Mouse (Mus musculus) left cerebral cortex, postnatal 14 days (tissue): ENCODE data around the gene A630095N17Rik. TPM values are rescaled to one million over a fixed set of nuclear protein-coding genes. Genes with fewer than 3 reads are reported as not detected.

Source experiments
- DNase-seq, 2 experiments: peaks; one replicate each; pipeline ENCODE4 v3.0.0; 2021 to 2022; ENCODE audit warnings: low spot score in 2 of 2, mixed read lengths in 1 of 2
- intact Hi-C: fragments of 180-260 bp; cut with DNase I; formaldehyde crosslinking; loops from one replicate; pipeline ENCODE4 v1.15.1; 2025
- total RNA-seq, 2 experiments: library from RNA; stranded (reverse); gene quantifications; 2 replicates each; pipeline ENCODE4 v1.2.3; 2021

Gene A630095N17Rik
- total RNA-seq, 2 experiments from 2014 or later, result not detected

DNA sequence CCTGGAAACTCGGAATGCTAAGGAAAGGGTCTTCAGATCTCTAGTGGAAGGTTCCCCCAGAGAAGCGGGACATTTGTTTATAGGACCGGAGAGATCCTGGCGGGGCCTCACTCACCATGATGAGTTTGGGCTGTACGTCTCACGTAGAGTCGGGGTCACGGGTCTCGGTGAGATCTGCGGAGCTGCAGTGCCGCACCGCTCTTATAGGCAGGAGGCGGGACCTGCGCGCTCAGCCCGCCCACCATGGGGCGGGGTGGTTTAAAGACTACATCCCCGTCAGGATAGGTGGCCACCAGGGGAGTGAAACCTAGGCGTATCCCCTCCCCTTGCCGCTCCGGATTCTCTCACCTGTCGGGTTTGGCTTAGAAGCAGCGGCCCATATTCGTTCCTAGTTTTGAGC, 12.8 kb downstream of the A630095N17Rik start:
- intact Hi-C loops, result loop anchor here (5.0 kb wide), 1 partner anchor 33 kb away; no protein-coding TSS in a partner anchor

DNA sequence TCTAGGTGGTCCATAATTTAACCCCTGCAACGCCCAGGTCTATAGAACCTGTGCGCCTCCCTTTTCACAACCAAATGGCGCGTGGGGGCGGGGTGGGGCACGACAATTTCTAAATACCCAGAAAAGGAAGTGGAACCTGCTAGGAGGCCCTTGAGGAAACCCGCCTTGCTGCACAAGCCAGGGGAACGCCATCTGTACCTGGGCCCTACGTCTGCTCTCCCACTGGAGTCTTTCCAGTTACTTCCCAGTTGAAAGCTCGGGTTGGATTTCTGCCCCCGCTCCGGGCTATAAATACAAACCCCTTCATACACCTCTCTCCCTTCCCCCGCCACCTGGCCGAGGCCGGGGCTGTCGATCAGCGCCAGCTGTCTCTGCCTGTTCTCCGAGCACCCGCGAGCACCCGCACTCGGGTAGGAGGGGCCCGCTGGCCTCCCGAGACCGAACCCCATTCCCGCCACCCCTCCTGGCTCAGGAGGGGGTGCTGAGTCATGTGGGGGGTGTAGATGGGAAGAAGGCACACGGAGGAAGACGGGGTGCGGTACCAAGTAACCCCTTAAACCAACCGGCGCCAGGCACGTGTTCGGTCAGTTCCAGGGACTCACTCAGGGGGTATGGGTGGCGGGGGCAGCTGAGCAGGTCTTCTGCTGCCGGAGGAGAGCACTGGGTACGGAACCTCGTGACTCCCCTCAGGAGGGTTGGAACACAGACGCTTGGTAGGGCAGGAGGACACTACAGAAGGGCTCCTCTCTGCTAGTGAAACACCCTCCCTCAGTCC, 13.5 kb downstream of the A630095N17Rik start:
- intact Hi-C loops, result loop anchor here (5.0 kb wide), 1 partner anchor 34 kb away; no protein-coding TSS in a partner anchor
- DNase-seq, result peak; percentile 60 to 82

More for the DNA sequence above, 12.8 kb downstream of the A630095N17Rik start:
- DNase-seq, result peak; percentile 92 to 93

DNA sequence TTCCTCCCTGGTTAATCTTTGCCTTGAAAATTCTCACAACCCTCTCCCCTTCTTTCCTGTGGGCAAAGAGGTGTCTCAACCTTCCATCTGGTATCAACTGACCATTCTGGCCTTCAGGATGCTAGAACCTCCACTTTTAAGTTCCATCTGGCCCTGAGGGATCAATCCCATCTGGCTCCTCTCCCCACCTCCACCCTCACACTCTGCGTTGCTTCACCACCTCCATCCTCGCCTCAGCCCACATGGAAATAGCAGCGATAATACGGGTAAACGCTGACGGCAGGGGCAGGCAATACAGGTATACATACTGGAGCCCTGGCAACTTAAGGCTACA, 14.0 kb downstream of the A630095N17Rik start:
- intact Hi-C loops, result loop anchor here (5.0 kb wide), 1 partner anchor 34 kb away; no protein-coding TSS in a partner anchor
- no peak for DNase-seq

DNA sequence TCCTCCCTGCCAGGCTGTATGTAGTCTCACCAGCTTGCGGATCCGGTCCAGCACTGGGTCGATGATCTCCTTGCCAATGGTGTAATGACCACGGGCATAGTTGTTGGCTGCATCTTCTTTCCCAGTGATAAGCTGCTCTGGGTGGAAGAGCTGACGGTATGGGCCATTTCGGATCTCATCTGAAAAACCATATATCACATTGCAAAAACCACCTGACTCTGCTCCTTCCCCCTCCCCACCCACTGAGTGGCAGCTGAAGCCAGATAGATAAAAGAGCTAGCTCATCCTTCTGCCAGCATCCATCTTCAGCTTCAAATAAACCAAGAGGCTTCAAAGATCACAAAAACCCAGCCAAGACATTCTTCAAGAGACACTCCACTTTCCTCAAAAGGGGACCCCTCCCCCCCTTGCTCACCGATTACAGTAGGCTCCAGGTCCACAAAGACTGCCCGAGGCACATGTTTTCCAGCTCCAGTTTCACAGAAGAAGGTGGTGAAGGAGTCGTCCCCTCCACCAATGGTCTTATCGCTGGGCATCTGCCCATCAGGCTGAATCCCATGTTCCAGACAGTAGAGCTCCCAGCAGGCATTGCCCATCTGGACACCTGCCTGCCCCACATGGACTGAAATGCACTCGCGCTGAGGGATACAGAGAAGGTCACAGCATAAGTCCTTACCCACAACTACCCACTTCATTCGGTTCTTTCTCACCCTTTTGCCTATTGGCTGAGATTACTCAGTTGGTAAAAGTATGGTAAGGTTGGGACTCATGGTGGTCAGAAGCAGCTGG, 14.9 kb downstream of the A630095N17Rik start:
- DNase-seq, result no peak
- intact Hi-C loops, result loop anchor here (5.0 kb wide), 1 partner anchor 35 kb away; no protein-coding TSS in a partner anchor

DNA sequence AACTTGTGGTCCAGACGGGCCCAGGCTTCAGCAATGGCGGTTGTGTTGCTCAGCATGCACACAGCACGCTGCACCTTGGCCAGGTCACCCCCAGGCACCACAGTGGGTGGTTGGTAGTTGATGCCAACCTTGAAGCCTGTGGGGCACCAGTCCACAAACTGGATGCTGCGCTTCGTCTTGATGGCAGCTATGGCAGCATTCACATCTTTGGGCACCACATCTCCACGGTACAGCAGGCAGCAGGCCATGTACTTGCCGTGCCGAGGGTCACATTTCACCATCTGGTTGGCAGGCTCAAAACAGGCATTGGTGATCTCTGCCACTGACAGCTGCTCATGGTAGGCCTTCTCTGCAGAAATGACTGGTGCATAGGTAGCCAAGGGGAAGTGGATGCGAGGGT, 16.1 kb downstream of the A630095N17Rik start:
- no peak for DNase-seq
- intact Hi-C loops, result loop anchor here (5.0 kb wide), 1 partner anchor 37 kb away; no protein-coding TSS in a partner anchor

DNA sequence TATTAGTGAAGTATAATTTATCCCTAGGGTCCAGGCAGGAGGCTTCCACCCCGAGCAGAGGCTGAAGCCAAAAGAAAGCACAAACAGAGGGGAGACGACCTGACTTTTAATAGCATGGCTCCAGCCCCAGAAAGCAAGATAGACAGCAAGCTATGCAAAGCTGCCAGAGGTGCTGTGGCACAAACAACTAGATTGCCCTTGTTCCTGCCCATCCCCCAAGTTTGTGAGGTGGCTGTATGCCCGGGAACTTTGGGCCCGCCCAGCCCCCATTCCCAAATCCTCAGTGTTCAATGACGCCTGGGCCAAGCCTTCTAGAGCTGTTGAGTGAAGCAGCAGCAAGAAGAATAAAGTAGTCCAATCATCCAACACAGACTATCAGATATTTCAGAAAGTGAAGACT, 17.0 kb downstream of the A630095N17Rik start:
- intact Hi-C loops, result loop anchor here (5.0 kb wide), 1 partner anchor 37 kb away; no protein-coding TSS in a partner anchor
- peak; percentile 61 to 79 for DNase-seq

DNA sequence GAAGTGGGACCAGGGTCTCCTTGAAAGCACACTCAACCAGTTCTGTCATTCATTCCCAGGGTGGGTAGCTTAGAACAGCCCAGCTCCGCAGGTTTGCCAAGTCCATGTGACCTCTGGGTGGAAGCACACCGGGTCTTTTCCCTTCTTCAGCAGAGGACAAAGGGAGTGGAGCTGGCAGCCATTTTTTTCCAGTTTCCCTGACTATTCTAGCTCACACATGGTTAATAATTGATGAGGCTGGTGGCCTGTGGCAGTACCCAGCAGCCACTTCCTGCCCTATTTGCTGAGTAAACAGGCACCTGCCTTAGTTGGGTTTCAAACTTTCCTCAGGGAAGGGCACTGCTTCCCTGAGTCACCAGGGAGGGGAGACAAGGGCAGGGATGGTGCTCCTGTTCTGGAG, 17.5 kb downstream of the A630095N17Rik start:
- no peak for DNase-seq
- intact Hi-C loops, result no loop called here

DNA sequence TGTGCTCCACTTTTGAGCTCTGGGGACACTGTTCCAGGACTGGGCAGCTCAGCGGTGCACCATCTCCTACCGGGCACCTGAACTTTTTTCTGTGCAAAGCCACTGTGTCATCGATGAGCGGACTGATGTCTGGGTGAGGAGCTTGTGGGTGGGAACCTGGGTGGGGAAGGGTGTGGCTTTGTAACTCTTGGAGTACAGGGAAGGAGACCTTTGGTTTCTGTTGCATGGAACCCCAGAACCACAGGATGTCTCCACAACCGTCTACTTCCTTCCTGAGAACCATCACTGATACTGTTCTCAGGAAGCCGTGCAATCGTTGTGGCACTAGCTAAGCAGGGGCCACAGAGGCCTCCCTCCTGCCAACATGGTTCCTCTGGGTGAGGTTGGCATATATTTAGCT, 18.8 kb downstream of the A630095N17Rik start:
- intact Hi-C loops, result no loop called here
- DNase-seq, result no peak

DNA sequence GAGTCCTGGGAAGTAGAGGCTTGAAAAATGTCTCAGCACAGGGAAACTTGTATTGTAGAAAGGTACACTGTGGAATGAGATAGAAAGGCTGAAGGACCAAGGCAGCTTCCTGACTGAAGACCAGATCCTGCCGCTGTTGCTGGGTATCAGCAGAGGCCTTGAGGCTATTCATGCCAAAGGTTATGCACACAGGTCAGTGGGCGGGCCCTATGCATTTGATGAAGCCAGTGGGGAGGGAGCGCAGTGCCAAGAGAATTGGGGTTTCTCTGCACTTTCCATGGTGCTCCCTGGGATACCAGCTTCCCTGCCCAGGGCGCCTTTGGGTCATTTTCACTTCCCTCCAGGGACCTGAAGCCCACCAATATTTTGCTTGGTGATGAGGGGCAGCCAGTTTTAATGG, 19.4 kb downstream of the A630095N17Rik start:
- DNase-seq, result no peak
- intact Hi-C loops, result no loop called here

DNA sequence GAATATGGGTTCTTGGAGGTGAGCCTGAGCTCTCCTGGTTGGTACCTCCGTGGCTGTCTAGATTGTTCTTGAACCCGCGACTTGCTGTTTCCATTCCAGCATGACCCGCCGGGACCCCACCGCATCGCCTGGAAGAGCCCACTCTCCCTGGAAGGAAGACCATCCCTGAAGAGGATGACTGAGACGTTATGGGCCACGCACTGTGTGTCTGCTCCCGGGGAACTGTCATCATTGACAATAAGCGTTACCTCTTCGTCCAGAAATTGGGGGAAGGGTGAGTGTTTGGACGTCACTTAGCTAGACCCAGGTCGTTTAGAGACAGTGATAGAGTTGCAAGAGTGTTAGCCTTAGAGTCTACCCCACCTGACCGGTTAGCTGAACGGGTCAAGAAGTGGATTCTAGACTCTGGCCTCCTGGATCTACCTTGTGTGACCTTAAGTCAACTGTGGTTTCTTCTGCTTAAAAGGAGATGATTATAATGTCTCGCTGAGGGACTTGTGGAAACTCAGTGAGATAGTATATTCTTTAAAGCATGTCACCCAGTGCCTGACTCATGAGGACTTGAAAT, 20.7 kb downstream of the A630095N17Rik start:
- intact Hi-C loops, result no loop called here
- no peak for DNase-seq

DNA sequence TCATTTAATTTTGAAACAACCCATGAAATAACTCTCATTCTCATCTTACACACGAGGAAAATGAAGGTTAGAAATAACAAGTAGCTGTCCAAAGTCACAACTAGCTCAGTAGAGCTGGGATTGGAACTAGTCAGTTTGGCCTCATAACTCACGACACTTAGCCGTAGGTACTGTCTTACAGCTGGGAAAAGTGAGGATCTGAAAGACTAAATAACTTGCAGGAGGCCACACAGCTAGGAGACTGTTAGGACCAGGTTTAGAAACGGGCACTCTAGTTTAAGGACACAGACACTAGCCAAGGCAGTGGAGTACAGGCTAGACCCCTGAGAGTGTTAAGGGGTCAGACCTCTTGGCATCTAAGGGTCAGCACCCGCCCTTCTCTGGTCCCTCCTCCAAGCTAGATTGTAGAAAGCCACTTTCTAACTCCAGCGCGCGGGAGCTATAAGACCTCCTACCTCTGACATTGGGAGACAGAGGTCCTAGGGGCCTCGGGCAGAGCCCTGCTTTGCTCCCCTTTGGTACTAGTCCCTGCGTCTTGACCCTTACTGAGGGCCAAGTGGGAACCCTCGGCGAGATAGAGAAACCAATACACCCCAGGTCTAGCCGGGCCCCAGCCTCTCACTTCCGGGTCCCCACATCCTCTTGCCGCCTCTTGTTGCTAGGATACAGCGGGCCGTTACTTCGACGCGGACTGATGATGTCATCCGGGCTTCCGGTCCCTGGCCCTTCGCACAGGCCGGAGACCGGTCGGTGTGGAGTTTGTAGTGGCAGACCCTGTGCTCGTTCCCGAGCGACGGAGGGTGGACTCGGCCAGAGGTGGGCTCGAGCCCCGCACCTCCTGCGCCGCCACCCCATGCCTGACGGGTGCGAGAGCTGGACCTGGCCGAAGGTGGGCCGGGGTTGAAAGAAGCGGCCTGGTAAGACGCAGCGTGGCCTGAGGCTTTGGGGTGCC, 21.5 kb downstream of the A630095N17Rik start, which contains the start of the genes Glb1l and Stk16:
Gene Glb1l, minus strand, starts transcription at position 678 of the 952 bp plus-strand sequence.
Gene Stk16, plus strand, starts transcription at position 703 of the 952 bp plus-strand sequence.
- intact Hi-C loops, result no loop called here
- peak; percentile 96 to 97 for DNase-seq

DNA sequence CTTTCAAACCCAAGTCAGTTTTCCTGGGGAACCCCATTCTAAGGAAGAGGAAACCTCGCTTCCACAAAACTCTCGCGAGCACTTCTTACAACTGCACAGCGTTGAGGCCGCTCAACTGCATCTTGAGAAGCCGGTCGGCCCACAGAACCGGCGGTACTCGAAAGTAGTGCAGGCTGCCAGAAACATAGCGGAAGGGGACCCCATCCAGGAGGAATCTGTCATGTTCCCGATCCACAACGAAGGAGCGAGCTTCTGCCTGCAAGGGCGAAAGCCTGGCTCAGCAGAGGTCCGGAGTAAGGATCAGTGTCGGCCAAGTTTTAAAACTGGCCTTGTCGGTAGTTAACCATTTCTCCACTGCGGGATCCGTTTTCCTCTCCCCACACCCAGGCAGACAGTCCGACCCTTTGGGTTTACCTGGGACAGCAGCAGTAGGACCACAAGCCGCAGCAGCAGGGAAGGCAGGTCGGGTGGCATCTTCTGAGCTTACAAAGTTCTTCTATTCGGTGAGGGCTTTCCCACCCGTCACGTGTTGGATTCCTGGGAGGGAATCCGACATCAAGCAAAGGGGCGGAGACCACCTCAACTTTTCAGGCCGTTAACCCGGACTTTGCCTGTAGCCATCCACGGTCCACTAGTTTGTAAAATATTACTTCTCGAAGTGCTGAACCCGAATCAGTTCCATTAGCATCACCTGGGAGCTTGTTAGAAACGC, 22.8 kb downstream of the A630095N17Rik start:
- intact Hi-C loops, result no loop called here
- DNase-seq, result no peak

DNA sequence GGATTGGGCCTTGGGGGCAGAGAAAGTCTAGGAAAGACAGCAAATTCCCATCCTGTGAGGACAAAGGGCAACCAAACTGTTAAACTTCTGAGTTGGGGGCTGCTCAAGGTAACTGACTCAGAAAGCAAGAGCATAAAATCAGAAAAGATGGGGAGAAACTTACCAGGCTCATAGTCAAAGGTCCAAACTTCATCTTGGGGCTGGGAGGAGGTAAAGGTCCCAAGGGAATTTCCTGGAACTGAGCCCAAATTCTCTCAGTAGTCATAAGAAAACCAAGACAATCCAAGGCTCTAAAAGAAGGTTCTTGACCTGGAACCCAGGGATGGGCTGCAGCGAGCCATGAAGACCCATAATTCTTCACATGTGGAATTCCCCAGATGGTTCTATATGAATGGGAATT, 30.7 kb downstream of the A630095N17Rik start:
- intact Hi-C loops, result no loop called here

DNA sequence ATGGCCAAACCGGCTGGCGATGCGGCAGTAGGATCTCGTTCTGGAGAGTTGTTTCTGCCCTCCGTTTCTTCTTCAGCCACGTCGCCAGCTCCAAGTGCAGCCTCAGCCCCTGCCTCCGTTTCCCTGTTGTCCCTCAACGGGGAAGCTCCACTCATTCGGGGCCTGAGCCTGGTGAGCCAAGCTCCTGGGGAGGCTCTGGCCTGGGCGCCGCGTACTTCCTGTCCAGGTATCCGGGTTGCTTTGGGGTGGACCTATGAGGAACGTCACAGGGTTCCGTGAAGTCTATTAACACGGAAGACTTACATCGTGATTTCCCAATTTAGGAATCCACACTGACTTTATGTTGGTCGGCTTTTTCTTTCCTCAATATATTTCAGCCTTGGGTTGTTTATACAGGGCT, 39.5 kb downstream of the A630095N17Rik start:
- intact Hi-C loops, result no loop called here
- peak in 1 of 2 experiments; percentile 49 for DNase-seq

More for the DNA sequence above, 30.7 kb downstream of the A630095N17Rik start:
- DNase-seq, result no peak

DNA sequence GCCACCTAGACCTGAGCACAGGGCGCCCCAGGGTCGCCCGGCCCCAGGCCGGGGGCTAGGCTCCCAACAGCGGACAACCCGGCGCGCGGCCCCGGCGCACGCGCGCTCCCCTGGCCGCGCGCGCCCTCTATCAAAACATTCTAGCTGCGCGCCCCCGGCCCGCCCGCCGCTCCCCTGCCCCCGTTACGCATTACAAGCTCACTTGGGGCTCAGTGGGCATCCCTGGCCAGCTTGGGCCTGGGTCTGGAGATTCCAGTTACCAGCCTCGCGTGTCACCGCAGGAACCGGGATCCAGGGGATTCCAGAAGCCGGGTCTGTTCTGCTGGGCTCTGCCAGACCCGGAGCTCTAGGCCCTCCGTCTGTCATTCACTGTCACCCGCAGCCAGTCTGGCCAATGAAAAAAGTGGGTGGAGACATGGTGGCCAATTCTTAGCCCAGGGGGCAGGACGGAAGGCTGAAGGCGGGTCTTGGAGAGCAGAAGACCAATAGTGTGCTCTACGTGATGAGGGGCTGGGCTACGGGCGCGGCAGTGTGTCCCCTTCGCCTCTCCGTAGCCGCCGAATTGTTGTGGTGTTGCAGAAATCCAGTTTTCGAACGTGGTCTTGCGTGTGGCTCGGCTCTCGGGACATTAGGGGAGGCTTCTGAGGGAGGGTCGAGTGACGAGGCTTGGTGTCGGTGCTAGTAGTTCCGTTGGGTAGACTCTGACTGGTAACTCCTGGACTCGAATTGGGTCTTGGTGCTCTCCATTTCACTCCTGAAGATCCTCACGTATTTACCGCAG, 40.1 kb downstream of the A630095N17Rik start, which contains the start of the genes Ankzf1 and Atg9a:
Gene Ankzf1, plus strand, starts transcription at position 530 of the 781 bp plus-strand sequence.
Gene Atg9a, minus strand, starts transcription at position 575 of the 781 bp plus-strand sequence.
- peak; percentile 95 to 99 for DNase-seq
- intact Hi-C loops, result no loop called here

DNA sequence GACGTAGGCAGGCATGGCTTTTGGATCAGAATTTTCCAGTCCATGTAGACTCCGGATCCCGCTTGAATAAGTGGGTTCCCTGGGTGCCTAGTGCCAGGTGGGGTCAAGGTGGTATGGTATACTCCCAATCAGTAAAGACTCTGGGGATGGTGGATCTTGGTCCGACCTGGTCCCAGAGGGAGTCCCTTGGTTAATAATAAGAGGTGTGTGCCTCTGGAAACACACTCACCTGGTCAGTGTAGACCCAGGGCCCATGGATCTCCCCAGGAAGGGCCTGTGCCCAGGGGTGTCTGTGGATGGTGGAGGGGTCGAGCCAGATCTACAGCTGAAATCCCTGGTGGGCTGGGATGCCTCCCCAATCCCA, 40.7 kb downstream of the A630095N17Rik start:
- DNase-seq, result no peak
- intact Hi-C loops, result no loop called here

DNA sequence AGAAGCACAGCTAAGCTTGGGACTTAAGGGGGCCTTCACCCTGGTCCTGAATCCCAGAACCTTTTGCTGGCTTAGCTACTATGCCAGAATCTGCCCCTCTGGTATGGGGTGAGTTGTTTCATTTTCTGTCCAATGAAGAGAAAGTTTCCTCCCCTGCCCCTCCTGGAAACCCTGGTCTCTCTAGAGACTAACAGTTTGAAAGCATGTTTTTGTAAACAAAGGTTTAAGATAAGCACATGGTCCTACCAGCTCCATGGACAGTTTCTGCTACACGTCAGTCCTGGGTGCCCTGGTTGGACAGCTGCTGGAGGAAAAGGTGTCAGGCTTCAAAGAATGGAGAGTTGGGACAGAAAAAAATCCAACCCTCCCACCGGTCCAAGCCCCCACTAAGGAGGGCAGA, 41.3 kb downstream of the A630095N17Rik start:
- intact Hi-C loops, result no loop called here
- DNase-seq, result no peak
